8 mouse cellular contexts compared by ENCODE assay signal in the genomic region with DNA sequence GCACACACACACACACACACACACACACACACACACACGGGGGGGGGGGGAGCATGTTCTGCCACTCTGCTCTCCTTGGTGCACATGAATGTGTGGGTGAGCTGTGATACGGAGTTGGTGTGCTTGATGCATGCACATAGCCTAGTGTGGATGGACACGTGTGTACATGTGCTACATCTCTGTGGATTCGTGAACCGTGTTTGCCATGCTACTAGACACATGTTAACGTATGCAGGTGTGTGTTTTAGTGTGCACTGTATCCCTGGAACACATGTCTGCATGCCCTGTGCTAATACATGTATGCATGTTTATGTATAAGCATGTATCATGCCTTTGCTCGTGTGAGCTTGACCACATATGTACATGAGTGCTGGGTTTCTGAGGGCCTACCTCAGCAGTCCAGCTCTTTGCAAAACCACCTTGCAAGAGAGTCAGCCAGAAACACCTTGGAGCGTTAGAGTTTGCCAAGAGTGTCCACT. TPM values are rescaled to one million over a fixed set of nuclear protein-coding genes. Genes with fewer than 3 reads are reported as not detected.
DNase-seq lines count a peak whose midpoint lies in the region; ATAC-seq and TF ChIP-seq lines count a peak whose summit lies in the region.

No protein-coding gene starts in this region.

- no peak for ATAC-seq in kidney, embryonic 14.5 days (ENCODE audit: low FRiP score, low TSS enrichment)
- ATAC-seq in forebrain, embryonic 11.5 days (replicated peaks; ENCODE audit: low FRiP score), result no peak
- ATAC-seq in limb, embryonic 11.5 days (ENCODE audit: insufficient number of reproducible peaks, low FRiP score, low TSS enrichment, low read depth), result no peak
- no peak for ATAC-seq in neural tube, embryonic 13.5 days (ENCODE audit: low read depth)

- no peak overlapping the region for H3K27ac ChIP-seq in kidney, embryonic 14.5 days (ENCODE audit: low read depth, low read length)
- H3K27ac ChIP-seq in forebrain, embryonic 11.5 days (ENCODE audit: low read depth, low read length), result no peak overlapping the region
- H3K27ac ChIP-seq in limb, embryonic 11.5 days (replicated peaks; ENCODE audit: low read depth, low read length), result no peak overlapping the region
- H3K27ac ChIP-seq in neural tube, embryonic 13.5 days (replicated peaks), result no peak overlapping the region; the same call in 1 of the 2 replicates
- H3K27ac ChIP-seq in thymus, adult 2 months (ENCODE audit: control insufficient read depth, insufficient read depth, low read length), result no peak overlapping the region

- no peak for TF ChIP-seq CTCF in E14TG2a.4 (conservative IDR thresholded peaks at IDR 0.05; ENCODE audit: low read length)
- TF ChIP-seq CTCF in thymus, adult 2 months (IDR thresholded peaks at IDR 0.05; ENCODE audit: borderline replicate concordance, control insufficient read depth, extremely low read depth, insufficient read depth, low read length, poor library complexity), result no peak

- H3K4me3 ChIP-seq in kidney, embryonic 14.5 days (ENCODE audit: low read length), result peak overlapping the region; percentile 84
- peak overlapping the region; percentile 99 for H3K4me3 ChIP-seq in E14TG2a.4 (replicated peaks; ENCODE audit: low read length)
- peak overlapping the region; percentile 90 for H3K4me3 ChIP-seq in forebrain, embryonic 11.5 days (ENCODE audit: low read depth, low read length)
- H3K4me3 ChIP-seq in limb, embryonic 11.5 days (ENCODE audit: low read depth, low read length), result peak overlapping the region; percentile 84; the same call in 1 of the 2 replicates
- H3K4me3 ChIP-seq in neural tube, embryonic 13.5 days, result peak overlapping the region; percentile 88
- no peak overlapping the region for H3K4me3 ChIP-seq in thymus, adult 2 months (ENCODE audit: control insufficient read depth, insufficient read depth, low read length)

- peak overlapping the region; percentile 79; the same call in 1 of the 2 replicates for H3K9ac ChIP-seq in kidney, embryonic 14.5 days (ENCODE audit: low read depth, low read length)
- peak overlapping the region; percentile 88; the same call in 1 of the 2 replicates for H3K9ac ChIP-seq in forebrain, embryonic 11.5 days (ENCODE audit: low read length)
- H3K9ac ChIP-seq in limb, embryonic 11.5 days (ENCODE audit: low read length), result no peak overlapping the region
- peak overlapping the region; percentile 94 for H3K9ac ChIP-seq in neural tube, embryonic 13.5 days

- peak overlapping the region; percentile 99 for H3K4me2 ChIP-seq in kidney, embryonic 14.5 days (replicated peaks; ENCODE audit: low read depth, low read length)
- peak overlapping the region; percentile 98 for H3K4me2 ChIP-seq in forebrain, embryonic 11.5 days (ENCODE audit: low read depth, low read length, severe bottlenecking)
- peak overlapping the region; percentile 97 for H3K4me2 ChIP-seq in limb, embryonic 11.5 days (ENCODE audit: low read depth, severe bottlenecking)
- H3K4me2 ChIP-seq in neural tube, embryonic 13.5 days, result peak overlapping the region; percentile 99

- WGBS in kidney, embryonic 14.5 days, result 80% methylated on average over 8 of the region's 8 CpGs
- WGBS in forebrain, embryonic 11.5 days, result 72% methylated on average over 8 of the region's 8 CpGs
- 75% methylated on average over 8 of the region's 8 CpGs for WGBS in limb, embryonic 11.5 days
- 73% methylated on average over 8 of the region's 8 CpGs for WGBS in neural tube, embryonic 13.5 days
- 76% methylated on average over 8 of the region's 8 CpGs for WGBS in thymus, adult 2 months

- peaks cover 30% of the 10 kb centered on the region for H3K4me1 ChIP-seq in kidney, embryonic 14.5 days (ENCODE audit: control insufficient read depth, insufficient read depth, low read length)
- peaks cover 60% of the 10 kb centered on the region for H3K4me1 ChIP-seq in E14TG2a.4 (replicated peaks; ENCODE audit: low read depth, low read length)
- peaks cover 17% of the 10 kb centered on the region; the same call in 1 of the 2 replicates for H3K4me1 ChIP-seq in forebrain, embryonic 11.5 days (replicated peaks; ENCODE audit: control insufficient read depth, insufficient read depth, low read length)
- H3K4me1 ChIP-seq in limb, embryonic 11.5 days (ENCODE audit: control insufficient read depth, insufficient read depth, low read length), result peaks cover 18% of the 10 kb centered on the region
- H3K4me1 ChIP-seq in neural tube, embryonic 13.5 days (replicated peaks), result peaks cover 52% of the 10 kb centered on the region
- peaks cover 32% of the 10 kb centered on the region for H3K4me1 ChIP-seq in thymus, adult 2 months (replicated peaks; ENCODE audit: control insufficient read depth, insufficient read depth, low read length)

- H3K36me3 ChIP-seq in kidney, embryonic 14.5 days (ENCODE audit: control insufficient read depth, insufficient read depth, low read length), result peaks cover 19% of the 10 kb centered on the region
- H3K36me3 ChIP-seq in E14TG2a.4 (ENCODE audit: insufficient read depth, low read length), result peaks cover 40% of the 10 kb centered on the region
- no peaks in the 10 kb centered on the region; the same call in 1 of the 2 replicates for H3K36me3 ChIP-seq in forebrain, embryonic 11.5 days (ENCODE audit: control insufficient read depth, insufficient read depth, low read length)
- peaks cover 9% of the 10 kb centered on the region; the same call in 1 of the 2 replicates for H3K36me3 ChIP-seq in limb, embryonic 11.5 days (ENCODE audit: control insufficient read depth, insufficient read depth, low read length)
- H3K36me3 ChIP-seq in neural tube, embryonic 13.5 days, result peaks cover 35% of the 10 kb centered on the region
- peaks cover 3% of the 10 kb centered on the region; the same call in 1 of the 2 replicates for H3K36me3 ChIP-seq in thymus, adult 2 months (ENCODE audit: control insufficient read depth, insufficient read depth, low read length)

- H3K27me3 ChIP-seq in kidney, embryonic 14.5 days (ENCODE audit: control insufficient read depth, insufficient read depth, low read length), result no peaks in the 10 kb centered on the region
- peaks cover 3% of the 10 kb centered on the region; the same call in 1 of the 2 replicates for H3K27me3 ChIP-seq in E14TG2a.4 (ENCODE audit: insufficient read depth, low read length)
- H3K27me3 ChIP-seq in forebrain, embryonic 11.5 days (ENCODE audit: control insufficient read depth, insufficient read depth, low read length), result no peaks in the 10 kb centered on the region
- no peaks in the 10 kb centered on the region for H3K27me3 ChIP-seq in limb, embryonic 11.5 days (ENCODE audit: control insufficient read depth, insufficient read depth, low read length)
- no peaks in the 10 kb centered on the region for H3K27me3 ChIP-seq in neural tube, embryonic 13.5 days
- no peaks in the 10 kb centered on the region for H3K27me3 ChIP-seq in thymus, adult 2 months (ENCODE audit: control insufficient read depth, insufficient read depth, low read length)

- H3K9me3 ChIP-seq in kidney, embryonic 14.5 days (ENCODE audit: control insufficient read depth, low read length), result no peaks in the 10 kb centered on the region
- H3K9me3 ChIP-seq in E14TG2a.4 (ENCODE audit: low read length), result no peaks in the 10 kb centered on the region
- no peaks in the 10 kb centered on the region for H3K9me3 ChIP-seq in forebrain, embryonic 11.5 days (ENCODE audit: control insufficient read depth, low read length)
- H3K9me3 ChIP-seq in limb, embryonic 11.5 days (ENCODE audit: control insufficient read depth, low read length), result no peaks in the 10 kb centered on the region
- H3K9me3 ChIP-seq in neural tube, embryonic 13.5 days, result no peaks in the 10 kb centered on the region

- DNase-seq in kidney, postnatal 36 days, result no peak
- DNase-seq in forebrain, embryonic 11.5 days (ENCODE audit: low spot score), result peak; percentile 48
- DNase-seq in limb, embryonic 11.5 days (ENCODE audit: low spot score), result no peak
- no peak for DNase-seq in thymus, adult 2 months
- no peak for DNase-seq in embryo, embryonic 11 days

- no peak for TF ChIP-seq POLR2A in thymus, adult 2 months (IDR thresholded peaks at IDR 0.05; ENCODE audit: control insufficient read depth, extremely low read depth, insufficient read depth, low read length, poor library complexity)

RNA-seq across cellular contexts. Expression of a gene that starts 1.6 kb away (rescaled TPM):
- 10.3 and 15.5 TPM in 2 replicates for polyA plus RNA-seq in kidney, embryonic 14.5 days (2014; fragmentation: Nextera tagmentation; extraction: Ambion mirVana)
- 34.6 and 34.8 TPM in 2 replicates for polyA plus RNA-seq in forebrain, embryonic 11.5 days (2014; fragmentation: Nextera tagmentation; extraction: Ambion mirVana)
- 17.8 and 18.4 TPM in 2 replicates for polyA plus RNA-seq in limb, embryonic 11.5 days (2014; fragmentation: Nextera tagmentation; extraction: Ambion mirVana)
- 68.4 and 72.3 TPM in 2 replicates for polyA plus RNA-seq in neural tube, embryonic 13.5 days (2015; fragmentation: Nextera tagmentation; extraction: Ambion mirVana)
- polyA plus RNA-seq in thymus, adult 2 months (2012; rRNA removed), result 77.6 and 86.1 TPM in 2 replicates

RNA-seq across cellular contexts. Expression of a gene that starts 1.7 kb away (rescaled TPM):
- polyA plus RNA-seq in kidney, embryonic 14.5 days (2014; fragmentation: Nextera tagmentation; extraction: Ambion mirVana), result 41.4 and 50.5 TPM in 2 replicates
- 53.4 and 53.7 TPM in 2 replicates for polyA plus RNA-seq in forebrain, embryonic 11.5 days (2014; fragmentation: Nextera tagmentation; extraction: Ambion mirVana)
- polyA plus RNA-seq in limb, embryonic 11.5 days (2014; fragmentation: Nextera tagmentation; extraction: Ambion mirVana), result 42.4 and 45.5 TPM in 2 replicates
- polyA plus RNA-seq in neural tube, embryonic 13.5 days (2015; fragmentation: Nextera tagmentation; extraction: Ambion mirVana), result 51.5 and 55.4 TPM in 2 replicates
- 83.2 and 91.1 TPM in 2 replicates for polyA plus RNA-seq in thymus, adult 2 months (2012; rRNA removed)

RNA-seq across cellular contexts. Expression of a gene that starts 23.9 kb away (rescaled TPM):
- 73.1 and 74.6 TPM in 2 replicates for polyA plus RNA-seq in kidney, embryonic 14.5 days (2014; fragmentation: Nextera tagmentation; extraction: Ambion mirVana)
- 108 and 117 TPM in 2 replicates for polyA plus RNA-seq in forebrain, embryonic 11.5 days (2014; fragmentation: Nextera tagmentation; extraction: Ambion mirVana)
- 89.4 and 91.1 TPM in 2 replicates for polyA plus RNA-seq in limb, embryonic 11.5 days (2014; fragmentation: Nextera tagmentation; extraction: Ambion mirVana)
- polyA plus RNA-seq in neural tube, embryonic 13.5 days (2015; fragmentation: Nextera tagmentation; extraction: Ambion mirVana), result 63.7 and 69.8 TPM in 2 replicates
- 107 and 108 TPM in 2 replicates for polyA plus RNA-seq in thymus, adult 2 months (2012; rRNA removed)

RNA-seq across cellular contexts. Expression of a gene that starts 24.0 kb away (rescaled TPM):
- 11.1 and 18.8 TPM in 2 replicates for polyA plus RNA-seq in kidney, embryonic 14.5 days (2014; fragmentation: Nextera tagmentation; extraction: Ambion mirVana)
- 22.3 and 27.0 TPM in 2 replicates for polyA plus RNA-seq in forebrain, embryonic 11.5 days (2014; fragmentation: Nextera tagmentation; extraction: Ambion mirVana)
- polyA plus RNA-seq in limb, embryonic 11.5 days (2014; fragmentation: Nextera tagmentation; extraction: Ambion mirVana), result 19.2 and 20.4 TPM in 2 replicates
- polyA plus RNA-seq in neural tube, embryonic 13.5 days (2015; fragmentation: Nextera tagmentation; extraction: Ambion mirVana), result 21.1 and 25.2 TPM in 2 replicates
- 31.9 and 32.2 TPM in 2 replicates for polyA plus RNA-seq in thymus, adult 2 months (2012; rRNA removed)

RNA-seq across cellular contexts. Expression of a gene that starts 30.1 kb away (rescaled TPM):
- 0.14 and 0.38 TPM in 2 replicates for polyA plus RNA-seq in kidney, embryonic 14.5 days (2014; fragmentation: Nextera tagmentation; extraction: Ambion mirVana)
- 0.45 and 0.60 TPM in 2 replicates for polyA plus RNA-seq in forebrain, embryonic 11.5 days (2014; fragmentation: Nextera tagmentation; extraction: Ambion mirVana)
- 0.24 and 0.28 TPM in 2 replicates for polyA plus RNA-seq in limb, embryonic 11.5 days (2014; fragmentation: Nextera tagmentation; extraction: Ambion mirVana)
- 0.45 and 0.72 TPM in 2 replicates for polyA plus RNA-seq in neural tube, embryonic 13.5 days (2015; fragmentation: Nextera tagmentation; extraction: Ambion mirVana)
- 2.7 and 3.0 TPM in 2 replicates for polyA plus RNA-seq in thymus, adult 2 months (2012; rRNA removed)
